Mouse (Mus musculus) kidney, adult 11 months (tissue): Measurements from ENCODE around the gene Esr2.
A peak's percentile ranks its signal among the peaks of the same experiment; 100 is the strongest.
"Not testable (repeated sequence)": the region's sequence is repeated elsewhere in the genome, so short reads cannot be mapped to it uniquely, and the experiment has no call there.

Source experiments
- DNase-seq: peaks from one replicate; pipeline ENCODE4 v3.0.0; 2022

Esr2 gene

GRCm38 (mm10) chr12:76177000-76177863 is at the start of gene Esr2:
Esr2 (minus strand) TSS chr12:76177259.
- DNase-seq = no peak

DNA sequence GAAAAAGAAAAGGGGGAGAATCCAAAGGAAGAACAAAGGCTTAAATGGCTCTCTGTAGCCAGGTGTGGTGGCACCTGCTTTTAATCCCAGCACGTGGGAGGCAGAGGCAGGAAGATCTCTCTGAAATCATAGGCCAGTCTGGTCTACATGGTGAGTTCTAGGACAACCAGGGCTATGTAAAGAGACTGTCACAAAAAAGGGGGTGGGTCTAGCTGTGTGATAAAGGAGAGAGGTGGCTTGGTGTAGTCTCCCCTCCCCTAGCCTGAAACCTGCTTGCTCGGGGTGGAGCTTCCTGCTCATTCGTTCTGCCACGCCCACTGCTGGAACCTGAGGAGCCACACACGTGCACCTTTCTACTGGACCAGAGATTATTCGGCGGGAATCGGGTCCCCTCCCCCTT is 45.0 kb upstream of the Esr2 start:
- DNase-seq = not testable (repeated sequence)

DNA sequence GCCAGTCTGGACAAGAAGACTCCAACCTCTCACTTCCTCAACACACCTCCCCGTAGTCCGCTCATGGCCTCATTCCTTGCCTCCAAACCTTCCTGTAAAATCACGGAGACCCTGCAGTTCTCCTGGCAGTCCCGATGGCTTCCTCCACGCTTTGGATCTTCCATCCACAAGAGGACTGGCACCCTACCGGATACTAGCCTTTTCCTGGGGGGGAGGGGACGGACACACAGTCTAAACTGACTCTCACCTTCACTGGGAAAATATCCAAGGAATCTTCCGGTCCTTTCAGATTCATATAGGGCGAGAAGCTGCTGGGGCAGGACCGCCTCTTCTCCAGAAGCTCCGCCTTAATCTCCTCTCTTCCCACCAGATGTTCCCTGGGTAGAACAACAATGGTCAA is 39.7 kb upstream of the Esr2 start:
- DNase-seq = no peak

- no peak for DNase-seq
These were observed 38.1 kb upstream of the Esr2 start for GRCm38 (mm10) chr12:76215121-76215520.

DNA sequence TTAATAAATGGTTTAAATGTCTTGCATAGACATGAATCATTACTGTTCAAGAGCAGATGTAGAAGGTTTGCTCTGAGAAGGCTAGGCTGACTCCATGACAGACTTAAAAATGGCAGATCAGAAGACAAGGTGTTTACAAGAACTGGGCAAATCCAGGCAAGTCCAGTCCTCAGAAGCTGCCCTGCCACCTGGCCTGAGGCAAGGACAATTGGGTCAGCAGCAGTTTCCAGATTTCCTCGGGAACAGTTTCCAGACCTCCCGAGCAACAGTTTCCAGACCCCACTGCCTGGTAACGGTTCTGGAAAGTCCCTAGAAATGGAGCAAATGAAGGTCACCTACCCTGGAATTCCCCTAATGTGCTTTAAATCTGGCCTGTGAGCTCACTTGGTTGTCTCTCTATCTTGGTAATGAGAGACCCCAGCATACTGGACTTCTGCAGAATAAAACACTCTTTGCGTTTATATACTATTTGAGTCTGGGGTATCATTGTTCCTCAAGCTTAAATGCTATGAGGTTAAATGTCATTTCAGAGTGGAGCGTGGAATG is 32.4 kb upstream of the Esr2 start:
- DNase-seq = no peak

GRCm38 (mm10) chr12:76200326-76200725 is 23.3 kb upstream of the Esr2 start:
- no peak for DNase-seq

GRCm38 (mm10) chr12:76197071-76197470 is 20.0 kb upstream of the Esr2 start:
- DNase-seq = no peak

- DNase-seq = peak; percentile 68
These were observed 19.6 kb upstream of the Esr2 start for GRCm38 (mm10) chr12:76196709-76197054.

DNA sequence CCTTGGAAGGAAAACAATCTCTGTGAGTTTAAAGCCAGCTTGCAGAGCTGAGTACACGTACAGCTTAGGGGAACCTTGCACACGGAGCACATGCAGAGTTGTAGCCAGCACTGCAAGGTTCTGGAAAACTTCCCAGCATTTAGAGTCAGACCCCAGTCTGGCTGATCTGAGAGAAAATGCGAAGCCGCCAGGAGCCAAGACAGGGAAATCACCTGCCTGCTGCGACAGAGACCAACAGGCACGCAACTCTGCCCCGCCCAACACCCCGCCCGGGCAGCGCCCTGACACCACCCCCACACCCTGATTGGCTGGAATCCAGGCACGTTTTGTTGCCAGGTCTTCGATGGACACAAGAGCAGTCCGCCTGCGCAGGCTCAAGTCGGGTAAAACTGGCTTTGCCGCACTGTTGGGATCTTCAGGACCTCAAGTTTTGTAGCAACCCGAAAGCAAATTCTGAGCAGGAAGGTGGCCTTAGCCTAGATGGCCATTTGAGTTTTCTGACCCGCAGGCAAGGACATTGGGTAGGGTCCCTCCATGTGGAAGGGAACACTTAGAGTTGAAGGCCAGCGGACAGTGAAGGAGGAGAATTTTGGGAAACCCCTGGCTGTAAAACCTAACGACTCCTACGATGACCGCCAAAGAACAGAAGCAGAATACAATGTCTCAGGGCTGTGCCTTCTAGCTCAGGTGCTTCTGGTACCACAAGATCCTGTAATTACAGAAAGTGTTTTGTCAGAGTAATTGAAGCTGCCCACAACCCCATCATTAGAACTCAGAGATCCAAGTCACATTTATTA is 19.1 kb upstream of the Esr2 start:
- DNase-seq = peak; percentile 93

DNA sequence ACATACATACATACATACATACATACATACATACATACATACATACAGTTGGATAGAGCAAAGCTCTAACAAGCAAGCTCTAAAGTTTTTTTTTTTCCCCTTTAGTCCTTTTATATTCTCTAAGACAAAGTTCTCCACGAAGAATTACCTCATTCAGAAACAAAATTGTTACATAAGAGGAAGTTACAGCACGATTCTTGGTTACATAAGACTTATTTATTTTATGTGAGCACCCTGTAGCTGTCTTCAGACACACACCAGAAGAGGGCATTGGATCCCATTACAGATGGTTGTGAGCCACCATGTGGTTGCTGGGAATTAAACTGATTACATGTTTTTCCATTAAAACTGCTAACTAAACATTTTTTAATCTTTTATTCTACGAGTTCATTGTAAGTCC is 17.5 kb upstream of the Esr2 start:
- no peak for DNase-seq

DNA sequence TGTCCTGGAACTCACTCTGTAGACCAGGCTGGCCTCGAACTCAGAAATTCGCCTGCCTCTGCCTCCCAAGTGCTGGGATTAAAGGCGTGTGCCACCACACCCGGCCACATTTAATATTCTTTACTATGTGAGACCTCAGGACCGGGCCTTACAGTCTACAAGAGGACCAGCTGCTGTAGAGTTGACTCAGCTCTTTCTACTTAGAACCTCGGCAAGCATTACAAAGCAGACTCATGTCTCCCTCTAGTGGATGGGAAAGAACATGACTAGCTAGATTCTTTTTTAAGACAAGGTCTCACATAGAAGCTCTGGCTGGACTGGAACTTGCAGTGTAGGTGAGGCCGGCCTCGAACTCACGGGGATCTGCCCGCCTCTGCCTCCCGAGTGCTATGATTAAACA is 13.9 kb upstream of the Esr2 start:
- DNase-seq = peak; percentile 25

GRCm38 (mm10) chr12:76187849-76188248 is 10.8 kb upstream of the Esr2 start:
- peak; percentile 17 for DNase-seq

- DNase-seq = no peak
These were observed 9.4 kb upstream of the Esr2 start for GRCm38 (mm10) chr12:76186473-76186872.

GRCm38 (mm10) chr12:76185167-76185816 is 8.2 kb upstream of the Esr2 start:
- no peak for DNase-seq

DNA sequence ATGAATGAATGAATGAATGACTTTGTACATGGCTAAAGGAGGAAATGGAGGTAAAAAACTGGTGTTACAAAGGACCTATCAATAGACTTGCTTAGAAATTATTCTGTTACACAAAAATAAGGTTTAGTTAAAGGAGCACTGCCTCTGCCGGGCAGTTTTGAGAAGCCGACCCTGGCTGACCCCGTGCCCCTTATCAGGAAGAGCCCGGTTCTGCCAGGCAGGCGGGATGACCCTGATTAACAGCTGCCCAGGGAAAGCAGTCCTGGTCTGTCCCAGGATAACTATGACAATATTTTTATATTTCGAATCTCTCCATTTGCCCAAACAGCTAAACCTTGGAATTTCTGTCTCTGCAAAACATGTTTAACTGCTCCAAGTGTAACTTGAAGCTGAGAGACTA is 7.2 kb upstream of the Esr2 start:
- no peak for DNase-seq

GRCm38 (mm10) chr12:76182831-76183230 is 5.8 kb upstream of the Esr2 start:
- DNase-seq = no peak

DNA sequence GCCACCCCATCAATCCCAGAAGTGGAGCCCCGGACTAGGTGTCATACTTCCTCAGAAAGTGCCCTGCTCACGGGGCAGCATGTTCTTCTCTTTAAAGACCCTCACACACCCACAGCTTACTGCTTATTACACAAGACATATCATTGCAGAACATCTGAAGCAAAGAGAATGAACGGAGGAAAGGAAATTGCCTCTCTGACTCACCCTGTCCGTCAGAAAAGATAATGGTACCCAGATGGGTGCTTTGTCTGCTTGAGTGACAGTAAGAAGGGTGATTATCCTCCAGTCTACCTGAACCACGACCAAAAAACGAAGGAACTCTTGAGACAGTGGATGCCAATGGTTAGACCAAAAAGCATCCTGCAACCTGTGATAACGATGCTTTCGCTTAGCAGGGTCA is 4.4 kb upstream of the Esr2 start:
- no peak for DNase-seq

DNA sequence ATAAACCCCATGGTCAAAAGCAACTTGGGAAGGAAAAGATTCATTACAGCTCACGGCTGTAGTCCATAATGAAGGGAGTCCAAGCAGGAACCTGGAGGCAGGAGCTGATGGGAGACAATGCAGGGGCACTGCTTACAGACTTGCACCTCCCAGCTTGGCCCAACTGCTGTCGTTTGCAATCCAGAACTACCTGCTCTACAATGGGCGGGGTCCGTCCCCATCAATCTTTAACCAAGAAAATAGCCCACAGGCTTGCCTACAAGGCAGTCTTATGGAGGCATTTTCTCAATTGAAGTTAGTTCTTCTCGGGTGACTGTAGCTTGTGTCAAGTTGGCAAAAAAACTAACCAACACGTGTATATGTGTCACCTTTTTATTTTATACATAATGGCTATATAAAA is 3.4 kb upstream of the Esr2 start:
- peak; percentile 13 for DNase-seq

GRCm38 (mm10) chr12:76179527-76179926 is 2.5 kb upstream of the Esr2 start:
- no peak for DNase-seq

DNA sequence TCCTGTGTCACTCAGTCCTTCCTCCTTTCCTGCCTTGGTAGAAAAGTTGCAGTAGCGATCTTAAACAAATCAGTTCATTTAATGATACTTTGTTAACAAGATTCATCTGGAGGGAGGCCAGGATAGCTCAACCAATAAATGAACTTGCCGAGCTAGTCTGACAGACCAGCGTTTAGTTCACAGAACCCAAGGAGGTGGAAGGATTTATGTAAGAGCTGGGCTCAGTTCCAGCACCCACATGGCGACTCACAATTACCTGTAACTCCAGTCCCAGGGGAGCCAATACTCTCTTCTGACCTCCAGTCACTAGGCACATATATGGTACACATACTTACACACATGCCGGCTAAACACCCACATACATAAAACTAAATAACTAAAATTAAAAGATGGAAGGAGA is 2.0 kb upstream of the Esr2 start:
- peak; percentile 63 for DNase-seq

- peak; percentile 37 for DNase-seq
These were observed 932 bp upstream of the Esr2 start for GRCm38 (mm10) chr12:76177864-76178518.

DNA sequence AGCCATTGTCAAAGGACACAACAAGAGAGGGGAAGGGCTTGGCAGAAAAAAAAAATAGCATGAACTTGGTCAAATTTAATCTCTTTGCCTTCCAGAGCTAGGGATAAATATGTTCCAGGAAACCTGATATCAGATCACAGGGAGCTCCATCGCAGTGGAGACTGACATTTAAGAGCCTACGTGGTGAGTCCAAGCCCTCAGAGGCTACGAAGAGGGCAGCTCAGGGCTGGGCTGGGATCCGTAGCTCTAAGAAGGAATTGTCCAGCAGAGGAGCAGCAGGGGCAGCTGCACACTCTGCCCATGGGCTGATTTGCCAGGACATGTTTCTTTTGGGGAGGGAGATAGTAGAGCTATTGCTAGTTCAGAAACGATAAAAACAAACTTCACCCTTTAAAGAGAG is 11.4 kb downstream of the Esr2 start:
- DNase-seq = no peak

DNA sequence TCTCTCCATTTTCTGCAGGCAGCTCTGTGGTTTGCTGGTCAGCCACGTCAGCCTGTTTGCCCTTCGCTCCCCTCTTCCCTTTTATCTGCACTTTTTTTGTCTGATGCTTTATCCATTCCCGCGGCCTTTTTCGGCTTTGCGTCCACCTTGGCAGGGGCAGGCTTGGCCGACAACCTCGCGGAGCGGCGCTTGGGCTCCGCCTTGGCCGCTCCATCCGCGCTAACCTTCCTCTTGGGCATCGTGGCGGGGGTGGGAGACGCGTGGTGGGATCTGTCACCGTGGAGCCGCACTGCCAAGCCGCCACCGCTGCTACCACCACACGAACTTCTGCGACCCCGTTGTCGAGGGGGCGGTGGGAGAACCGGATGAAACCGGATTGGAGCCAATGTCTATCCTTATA is 24.7 kb downstream of the Esr2 start:
- DNase-seq = not testable (repeated sequence)
